Mouse (Mus musculus) retina, postnatal 7 days (tissue): ENCODE measurements at regions not wholly inside any gene's neighbourhood (a gene's known extent, or its start where the extent isn't known, plus 50 kb on each side); places are given as distances from the start of the nearest gene placed in this dataset.

Experiments used
- DNase-seq: peaks from one replicate; pipeline ENCODE4 v3.0.0-alpha.2; 2012; ENCODE audit warnings: low read depth, low spot score

DNA sequence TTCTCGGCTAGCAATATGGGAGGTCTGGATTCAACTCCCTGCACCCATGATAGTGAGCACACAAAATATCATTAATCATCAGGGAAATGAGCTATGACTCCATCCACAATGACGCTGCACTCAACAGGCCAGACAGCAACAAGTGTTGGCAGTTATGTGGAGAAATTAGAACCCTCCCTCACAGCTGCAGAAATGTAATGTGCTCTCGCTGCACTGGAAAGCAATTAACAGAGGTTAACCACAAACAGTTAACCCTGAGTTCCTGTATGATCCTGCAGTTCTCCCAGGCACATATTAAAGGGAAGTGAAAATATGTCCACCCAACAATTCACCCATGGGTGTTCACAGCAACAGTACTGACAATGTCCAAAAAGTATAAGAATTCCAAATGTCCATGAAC, 54.0 kb upstream of the Jade2 start:
- DNase-seq: no peak

GRCm38 (mm10) chr11:51915656-51916032, 51.8 kb upstream of the Cdkn2aipnl start:
- DNase-seq: no peak

GRCm38 (mm10) chr11:51916033-51916929, 51.2 kb upstream of the Cdkn2aipnl start:
- DNase-seq: peak; percentile 9
